Mouse (Mus musculus) thymus, postnatal 10 days (tissue): ENCODE measurements at regions not wholly inside any gene's neighbourhood (a gene's known extent, or its start where the extent isn't known, plus 50 kb on each side); places are given as distances from the start of the nearest gene placed in this dataset.
A peak's percentile ranks its signal among the peaks of the same experiment; 100 is the strongest.

Source experiments
- DNase-seq, 2 experiments: peaks; one replicate each; pipeline ENCODE4 v3.0.0; 2021; ENCODE audit warnings: low spot score in 2 of 2

- no peak for DNase-seq
Measured at GRCm38 (mm10) chr13:97847561-97847960, 87.1 kb upstream of the Gm10260 start.

- no peak for DNase-seq
Measured at GRCm38 (mm10) chr13:97845148-97845547, 84.7 kb upstream of the Gm10260 start.

- no peak for DNase-seq
Measured at GRCm38 (mm10) chr13:97842801-97843200, 82.4 kb upstream of the Gm10260 start.

- no peak for DNase-seq
Measured at GRCm38 (mm10) chr13:97841503-97841902, 81.1 kb upstream of the Gm10260 start.

- no peak for DNase-seq
Measured at GRCm38 (mm10) chr13:97839617-97840308, 79.3 kb upstream of the Gm10260 start.

- DNase-seq: no peak
Measured at GRCm38 (mm10) chr13:97837443-97838000, 77.1 kb upstream of the Gm10260 start.

- no peak for DNase-seq
Measured at GRCm38 (mm10) chr13:97832448-97832847, 72.0 kb upstream of the Gm10260 start.

- DNase-seq: no peak
Measured at GRCm38 (mm10) chr13:97831839-97832238, 71.4 kb upstream of the Gm10260 start.

GRCm38 (mm10) chr13:97829558-97829957 is 69.1 kb upstream of the Gm10260 start:
- DNase-seq: no peak

- DNase-seq: no peak
Measured at GRCm38 (mm10) chr13:97825801-97826576, 65.6 kb upstream of the Gm10260 start.

GRCm38 (mm10) chr13:97825361-97825760 is 64.9 kb upstream of the Gm10260 start:
- DNase-seq: no peak

GRCm38 (mm10) chr13:97824071-97824716 is 63.8 kb upstream of the Gm10260 start:
- peak; percentile 50 to 64 for DNase-seq

- no peak for DNase-seq
Measured at GRCm38 (mm10) chr13:97821630-97822029, 61.2 kb upstream of the Gm10260 start.

GRCm38 (mm10) chr13:97821011-97821410 is 60.6 kb upstream of the Gm10260 start:
- DNase-seq: no peak

GRCm38 (mm10) chr13:97820401-97820800 is 60.0 kb upstream of the Gm10260 start:
- no peak for DNase-seq

- no peak for DNase-seq
Measured at GRCm38 (mm10) chr13:97819036-97819435, 58.6 kb upstream of the Gm10260 start.

GRCm38 (mm10) chr13:97816923-97817322 is 56.5 kb upstream of the Gm10260 start:
- DNase-seq: no peak
